ENCODE assay signal across 8 mouse cellular contexts in the genomic region with DNA sequence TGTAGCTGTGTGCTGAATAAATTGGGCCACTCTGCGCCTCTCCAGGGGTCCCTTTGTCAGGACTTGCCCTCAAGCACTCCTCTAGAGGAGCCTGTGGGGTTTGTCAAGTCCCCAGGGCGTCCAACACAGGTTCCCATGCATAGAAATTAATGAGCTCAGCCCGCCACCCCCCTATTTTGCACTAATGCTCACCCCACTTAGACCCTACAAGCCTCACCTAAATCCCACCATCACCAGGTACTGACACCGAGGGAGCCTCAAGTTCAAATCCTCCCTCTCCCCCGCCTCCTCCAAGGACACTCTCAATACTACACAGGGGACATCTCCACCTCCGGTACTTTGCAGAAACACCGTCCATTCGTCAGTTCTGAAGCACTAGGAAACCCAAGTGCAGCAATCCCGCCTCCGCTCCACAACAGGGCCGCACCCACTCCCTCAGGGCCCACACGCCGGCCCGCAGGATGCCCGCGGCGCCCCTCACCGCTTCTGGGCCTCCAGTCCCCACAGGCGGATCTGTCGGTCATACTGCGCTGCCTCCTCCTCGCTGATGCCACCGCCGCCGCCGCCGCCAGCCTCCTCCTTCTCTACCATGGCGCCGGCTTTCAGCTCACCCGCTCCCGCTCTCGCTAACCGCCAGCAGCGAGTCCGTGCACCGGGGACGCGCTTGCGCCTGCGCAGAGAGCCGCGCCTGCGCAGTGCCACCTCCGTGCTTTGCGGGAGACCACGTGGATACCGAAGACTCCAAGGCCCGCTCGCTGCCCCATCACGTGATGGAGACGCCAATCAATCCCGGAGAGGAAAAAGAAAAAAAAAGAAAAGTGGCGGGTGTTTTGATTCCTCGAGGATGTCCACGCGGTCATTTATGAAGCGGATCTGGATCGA. TPM values are rescaled to one million over a fixed set of nuclear protein-coding genes. Genes with fewer than 3 reads are reported as not detected.
DNase-seq lines count a peak whose midpoint lies in the region; ATAC-seq and TF ChIP-seq lines count a peak whose summit lies in the region.

Gene Sae1 (minus strand): TSS at position 647 of the 882 bp plus-strand sequence.

- WGBS in hindbrain, postnatal 0 days: under 1% methylated on average over 57 of the region's 58 CpGs

- H3K4me2 ChIP-seq in hindbrain, postnatal 0 days (ENCODE audit: low read depth, low read length): peak within 1 kb of the TSS; percentile 79

- intact Hi-C loops in gastrocnemius, adult 2 months (cut with DNase I): no loop called here
- intact Hi-C loops in left cerebral cortex, adult 2 months (cut with DNase I): no loop called here

- peak; percentile 96 for ATAC-seq in hindbrain, postnatal 0 days
- peak; percentile 98 for ATAC-seq in megakaryocyte, adult 5-6 weeks (ENCODE audit: poor library complexity, severe bottlenecking)

- no peaks in the 10 kb centered on the region for H3K9me3 ChIP-seq in hindbrain, postnatal 0 days (ENCODE audit: low read length)

- peak; percentile 91 for DNase-seq in WW6 (ENCODE audit: low read depth, low spot score)
- peak; percentile 91 to 97 for DNase-seq in cerebellum, postnatal 4 days (ENCODE audit: low spot score in 2 of 2)
- DNase-seq in gastrocnemius, adult 2 months: peak; percentile 99
- DNase-seq in hindbrain, postnatal 0 days (ENCODE audit: low spot score): peak; percentile 98
- peak; percentile 97 for DNase-seq in left cerebral cortex, adult 2 months (ENCODE audit: extremely low spot score in 1 of 2, low spot score in 2 of 2)
- DNase-seq in right cerebral cortex, adult 2 months (ENCODE audit: low spot score in 2 of 2): peak; percentile 94 to 97
- peak; percentile 96 for DNase-seq in urinary bladder, postnatal 14 days (ENCODE audit: low spot score)

- H3K27ac ChIP-seq in gastrocnemius, adult 2 months: peak within 1 kb of the TSS; percentile 87
- peak within 1 kb of the TSS; percentile 85 for H3K27ac ChIP-seq in hindbrain, postnatal 0 days
- peak within 1 kb of the TSS; percentile 80 for H3K27ac ChIP-seq in left cerebral cortex, adult 2 months

- H3K4me1 ChIP-seq in hindbrain, postnatal 0 days (ENCODE audit: insufficient read depth, low read length): peaks cover 11% of the 10 kb centered on the region; the same call in 1 of the 2 replicates

- H3K27me3 ChIP-seq in hindbrain, postnatal 0 days (ENCODE audit: insufficient read depth, low read length): no peaks in the 10 kb centered on the region

- H3K36me3 ChIP-seq in hindbrain, postnatal 0 days (ENCODE audit: insufficient read depth, low read length): no peaks in the 10 kb centered on the region

- H3K4me3 ChIP-seq in gastrocnemius, adult 2 months: peak within 1 kb of the TSS; percentile 99
- H3K4me3 ChIP-seq in hindbrain, postnatal 0 days (ENCODE audit: low read length): peak within 1 kb of the TSS; percentile 98
- H3K4me3 ChIP-seq in left cerebral cortex, adult 2 months: peak within 1 kb of the TSS; percentile 99

- H3K9ac ChIP-seq in hindbrain, postnatal 0 days (replicated peaks; ENCODE audit: low read length): peak within 1 kb of the TSS; percentile 95

- no peak for TF ChIP-seq CTCF in gastrocnemius, adult 2 months (IDR thresholded peaks at IDR 0.05)
- no peak for TF ChIP-seq CTCF in hindbrain, postnatal 0 days (IDR thresholded peaks at IDR 0.05; ENCODE audit: low read depth)
- TF ChIP-seq CTCF in left cerebral cortex, adult 2 months (IDR thresholded peaks at IDR 0.05): no peak; the same call in 1 of the 2 replicates

RNA-seq across cellular contexts. Expression of gene Sae1, which starts in this region (rescaled TPM):
- 10 to 100 TPM; 21.6 to 34.8 TPM for total RNA-seq in gastrocnemius, adult 2 months (2021)
- total RNA-seq in hindbrain, postnatal 0 days (2014; rRNA removed): 88.6 and 89.4 TPM in 2 replicates
- polyA plus RNA-seq in hindbrain, postnatal 0 days (2015; fragmentation: Nextera tagmentation; extraction: Ambion mirVana): 215 and 216 TPM in 2 replicates
- 100 to 1,000 TPM; 100 to 105 TPM for total RNA-seq in left cerebral cortex, adult 2 months (2021)
- total RNA-seq in megakaryocyte, adult 5-6 weeks (2015): 49.1 and 55.1 TPM in 2 replicates
- total RNA-seq in megakaryocyte, adult 5-6 weeks (2017): 267 and 278 TPM in 2 replicates

Comparison
In these comparisons a context has a peak if more than half of its experiments do, and no peak if none do; other contexts are left out.
1. Peak in every context shown above with its lines: DNase-seq, ATAC-seq, H3K4me3 ChIP-seq and H3K27ac ChIP-seq.